Mouse (Mus musculus): ENCODE measurements around the gene Abcb10. TPM values are rescaled to one million over a fixed set of nuclear protein-coding genes. Genes with fewer than 3 reads are reported as not detected.

Abcb10 gene
- polyA plus RNA-seq, 1 experiment from 2014 or later: 36.2 TPM

- Histone ChIP-seq H3K27ac (ENCODE audit: low read depth, low read length) (no peak overlapping the region), H3K4me1 (ENCODE audit: control insufficient read depth, insufficient read depth, low read length) (no peaks in the 10 kb centered on the region), H3K9me3 (replicated peaks; ENCODE audit: control insufficient read depth, low read length) (no peaks in the 10 kb centered on the region), H3K9ac (ENCODE audit: low read depth, low read length) (no peak overlapping the region), H3K4me3 (ENCODE audit: low read depth, low read length) (no peak overlapping the region), H3K4me2 (no peak overlapping the region), H3K27me3 (ENCODE audit: control insufficient read depth, insufficient read depth, low read length) (no peaks in the 10 kb centered on the region), H3K36me3 (ENCODE audit: control insufficient read depth, insufficient read depth, low read length) (peaks cover 39% of the 10 kb centered on the region)
- ATAC-seq (replicated peaks; ENCODE audit: insufficient number of reproducible peaks, low FRiP score, low TSS enrichment): no peak
- WGBS (ENCODE audit: insufficient replicate concordance): 88% methylated on average over 4 of the region's 4 CpGs
Observed at GRCm38 (mm10) chr8:123912265-123912664, 70.7 kb downstream of the Abcb10 start.

- no peak for ATAC-seq (replicated peaks; ENCODE audit: insufficient number of reproducible peaks, low FRiP score, low TSS enrichment)
Observed at GRCm38 (mm10) chr8:123907604-123908003, 75.3 kb downstream of the Abcb10 start.

GRCm38 (mm10) chr8:123902653-123903052, 80.3 kb downstream of the Abcb10 start:
- ATAC-seq (replicated peaks; ENCODE audit: insufficient number of reproducible peaks, low FRiP score, low TSS enrichment): no peak
- H3K4me3 ChIP-seq (ENCODE audit: low read depth, low read length): no peak overlapping the region
- no peak overlapping the region for H3K4me2 ChIP-seq
- no peaks in the 10 kb centered on the region for H3K4me1 ChIP-seq (ENCODE audit: control insufficient read depth, insufficient read depth, low read length)
- no peak overlapping the region for H3K27ac ChIP-seq (ENCODE audit: low read depth, low read length)
- no peaks in the 10 kb centered on the region for H3K27me3 ChIP-seq (ENCODE audit: control insufficient read depth, insufficient read depth, low read length)
- 82% methylated on average over 7 of the region's 7 CpGs for WGBS (ENCODE audit: insufficient replicate concordance)
- no peak overlapping the region for H3K9ac ChIP-seq (ENCODE audit: low read depth, low read length)
- peaks cover 16% of the 10 kb centered on the region; the same call in 1 of the 2 replicates for H3K36me3 ChIP-seq (ENCODE audit: control insufficient read depth, insufficient read depth, low read length)
- H3K9me3 ChIP-seq (replicated peaks; ENCODE audit: control insufficient read depth, low read length): no peaks in the 10 kb centered on the region

More at GRCm38 (mm10) chr8:123907604-123908003, 75.3 kb downstream of the Abcb10 start:
- no peaks in the 10 kb centered on the region for H3K4me1 ChIP-seq (ENCODE audit: control insufficient read depth, insufficient read depth, low read length)
- H3K27me3 ChIP-seq (ENCODE audit: control insufficient read depth, insufficient read depth, low read length): no peaks in the 10 kb centered on the region
- no peak overlapping the region for H3K4me3 ChIP-seq (ENCODE audit: low read depth, low read length)
- no peak overlapping the region for H3K4me2 ChIP-seq
- H3K36me3 ChIP-seq (ENCODE audit: control insufficient read depth, insufficient read depth, low read length): peaks cover 30% of the 10 kb centered on the region
- 92% methylated on average over 6 of the region's 6 CpGs for WGBS (ENCODE audit: insufficient replicate concordance)
- no peak overlapping the region for H3K27ac ChIP-seq (ENCODE audit: low read depth, low read length)
- no peaks in the 10 kb centered on the region for H3K9me3 ChIP-seq (replicated peaks; ENCODE audit: control insufficient read depth, low read length)
- H3K9ac ChIP-seq (ENCODE audit: low read depth, low read length): no peak overlapping the region

MicroRNAs within 50 kb of the gene (microRNA counts, 519-probe panel; counts per million panel counts)
- 32.2 counts per million for microRNA mmu-miR-1967

Small RNA genes within 50 kb of the gene (microRNA-seq; reads per million reads assigned to microRNA genes)
- not detected for gene Mir1967 (ENCODE audit: borderline number of aligned reads)

Other genes with a start within 250 kb of the Abcb10 start
- 55.0 and 58.7 TPM in 2 replicates for gene Rab4a, start 177.1 kb downstream of the Abcb10 start, polyA plus RNA-seq (2014; fragmentation: Nextera tagmentation; extraction: Ambion mirVana)
- 2.5 and 4.0 TPM in 2 replicates for gene Ccsap, start 122.9 kb downstream of the Abcb10 start, polyA plus RNA-seq (2014; fragmentation: Nextera tagmentation; extraction: Ambion mirVana)
- 558 and 581 TPM in 2 replicates for gene Acta1, start 88.4 kb downstream of the Abcb10 start, polyA plus RNA-seq (2014; fragmentation: Nextera tagmentation; extraction: Ambion mirVana)
- gene Nup133, start 33.9 kb downstream of the Abcb10 start, polyA plus RNA-seq (2014; fragmentation: Nextera tagmentation; extraction: Ambion mirVana): 31.5 and 32.5 TPM in 2 replicates
- gene Taf5l, start 38.3 kb upstream of the Abcb10 start, polyA plus RNA-seq (2014; fragmentation: Nextera tagmentation; extraction: Ambion mirVana): 31.2 and 32.0 TPM in 2 replicates
- 6.0 and 6.5 TPM in 2 replicates for gene Urb2, start 38.4 kb upstream of the Abcb10 start, polyA plus RNA-seq (2014; fragmentation: Nextera tagmentation; extraction: Ambion mirVana)
- gene Galnt2, start 248.3 kb upstream of the Abcb10 start, polyA plus RNA-seq (2014; fragmentation: Nextera tagmentation; extraction: Ambion mirVana): 63.2 and 72.3 TPM in 2 replicates